Mouse (Mus musculus) spleen, adult 2 months (tissue): ENCODE data around the gene Zfp334. TPM values are rescaled to one million over a fixed set of nuclear protein-coding genes. Genes with fewer than 3 reads are reported as not detected.

ENCODE experiments used
- DNase-seq, 2 experiments: peaks; one replicate each; pipeline versions ENCODE4 v3.0.0 to v3.0.0-alpha.2; 2012 to 2021; ENCODE audit warnings: low spot score in 2 of 2, low read depth in 1 of 2
- H3K27ac ChIP-seq: fragments of 200-500 bp; 2 replicates; pipeline ENCODE4 v1.5.1; 2012; ENCODE audit warnings: low read length, inconsistent platforms; ENCODE audit not compliant: insufficient read depth
- H3K27me3 ChIP-seq: fragments of 200-500 bp; 2 replicates; pipeline ENCODE4 v1.6.1; 2012; ENCODE audit warnings: mild to moderate bottlenecking, moderate library complexity, low read length, inconsistent platforms; ENCODE audit not compliant: control insufficient read depth, insufficient read depth
- H3K36me3 ChIP-seq: fragments of 200-500 bp; 2 replicates; pipeline ENCODE4 v1.6.1; 2012; ENCODE audit warnings: mild to moderate bottlenecking, low read length, inconsistent platforms; ENCODE audit not compliant: control insufficient read depth, insufficient read depth
- H3K4me1 ChIP-seq: fragments of 200-500 bp; 2 replicates; pipeline ENCODE4 v1.6.1; 2011; ENCODE audit warnings: inconsistent platforms; ENCODE audit not compliant: control insufficient read depth, insufficient read depth, insufficient read length
- H3K4me3 ChIP-seq: fragments of 200-500 bp; 2 replicates; pipeline ENCODE4 v1.5.1; 2011; ENCODE audit warnings: mild to moderate bottlenecking, inconsistent platforms; ENCODE audit not compliant: insufficient read depth, insufficient read length; ENCODE audit errors: extremely low read depth
- CTCF ChIP-seq: fragments of 200-500 bp; IDR thresholded peaks from 2 replicates; pipeline ENCODE4 v1.5.1; 2011; ENCODE audit warnings: mild to moderate bottlenecking, inconsistent platforms; ENCODE audit not compliant: insufficient read depth, insufficient read length, insufficient replicate concordance; ENCODE audit errors: extremely low read depth
- POLR2A ChIP-seq: fragments of 200-500 bp; IDR thresholded peaks from 2 replicates; pipeline ENCODE4 v1.6.1; 2011; ENCODE audit warnings: low read depth, low read length, inconsistent platforms
- WGBS: fragments of 180-500 bp; shearing (Covaris S2); methylation state at CpG from one replicate; pipeline ENCODE4 v1.1.7; 2018; 5-methylcytosine and 5-hydroxymethylcytosine counted together
- polyA plus RNA-seq: library from polyadenylated mRNA; depleted of rRNA; stranded (reverse); fragments of >200 nt; gene quantifications from 2 replicates; pipeline ENCODE4 v1.2.3, GENCODE M21; 2012; rRNA removed

The Zfp334 gene
- polyA plus RNA-seq, 1 experiment, result 0.47 TPM

DNA sequence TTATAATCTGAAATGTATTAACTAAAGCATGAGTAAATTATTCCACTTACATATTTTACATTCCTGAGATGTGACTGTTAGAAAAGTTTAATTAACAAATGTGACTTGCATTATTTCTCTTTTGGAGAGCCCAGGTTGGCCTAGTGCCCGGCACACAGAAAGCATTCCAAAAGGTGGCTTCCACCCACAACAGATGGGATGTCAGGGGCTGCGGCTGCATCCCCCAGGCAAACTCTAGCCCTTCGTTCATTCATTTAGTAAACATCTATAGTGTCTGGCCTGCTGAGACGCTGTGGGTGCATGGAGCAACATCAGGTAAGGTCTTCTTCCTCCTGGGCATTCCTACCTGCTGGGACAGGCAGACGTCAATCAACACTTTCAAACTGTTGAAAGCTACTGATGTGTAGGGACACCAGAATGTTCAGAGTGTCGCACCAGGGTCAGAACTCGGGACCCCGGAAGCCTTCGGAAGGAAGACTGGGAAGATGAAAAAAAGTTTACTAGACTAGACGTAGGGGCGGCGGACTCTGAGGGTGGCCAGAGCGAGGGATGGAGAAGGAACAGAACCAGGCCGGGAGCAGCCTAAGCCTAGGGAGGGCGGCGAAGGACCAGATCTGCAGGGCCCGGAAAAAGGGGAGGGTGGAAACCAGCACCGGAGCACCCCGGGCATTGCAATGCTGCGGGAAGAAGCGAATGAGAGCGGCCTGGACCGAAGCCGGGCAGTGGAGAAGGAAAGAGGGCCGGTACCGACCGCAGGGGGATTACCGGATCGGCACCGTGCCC is 62.3 kb downstream of the Zfp334 start:
- no peak for TF ChIP-seq POLR2A
- TF ChIP-seq CTCF, result no peak
- H3K4me1 ChIP-seq, result peaks cover 24% of the 10 kb centered on the region; the same call in 1 of the 2 replicates
- no peak for DNase-seq
- 3% methylated on average over 30 of the region's 30 CpGs for WGBS
- H3K27ac ChIP-seq, result peak overlapping the region; percentile 59
- H3K4me3 ChIP-seq, result peak overlapping the region; percentile 79
- H3K36me3 ChIP-seq, result no peaks in the 10 kb centered on the region
- no peaks in the 10 kb centered on the region for H3K27me3 ChIP-seq

Other genes with a start within 250 kb of the Zfp334 start
- 1.3 and 1.6 TPM in 2 replicates for gene Cdh22, start 153.4 kb downstream of the Zfp334 start, polyA plus RNA-seq
- 77.7 and 99.2 TPM in 2 replicates for gene Slc35c2, start 100.4 kb downstream of the Zfp334 start, polyA plus RNA-seq
- 62.3 and 91.0 TPM in 2 replicates for gene Elmo2, start 61.8 kb downstream of the Zfp334 start, polyA plus RNA-seq
- gene Zfp663, start 19.5 kb downstream of the Zfp334 start, polyA plus RNA-seq, result 0.13 TPM in 1 of 2 replicates, not detected in the other
- 1.6 and 1.7 TPM in 2 replicates for gene Ocstamp, start 12.1 kb upstream of the Zfp334 start, polyA plus RNA-seq
- 0.94 and 1.4 TPM in 2 replicates for gene Slc13a3, start 85.0 kb upstream of the Zfp334 start, polyA plus RNA-seq
- gene Trp53rka, start 105.1 kb upstream of the Zfp334 start, polyA plus RNA-seq, result 15.6 and 26.4 TPM in 2 replicates
- gene Slc2a10, start 115.5 kb upstream of the Zfp334 start, polyA plus RNA-seq, result 0.83 and 1.3 TPM in 2 replicates
- gene Eya2, start 206.8 kb upstream of the Zfp334 start, polyA plus RNA-seq, result 6.0 and 7.0 TPM in 2 replicates